Comparison of ENCODE assay signal across 15 mouse cellular contexts in genomic region chr3:89948655-89949054, GRCm38 (mm10). TPM values are rescaled to one million over a fixed set of nuclear protein-coding genes. Genes with fewer than 3 reads are reported as not detected.
DNase-seq lines count a peak whose midpoint lies in the region; ATAC-seq and TF ChIP-seq lines count a peak whose summit lies in the region.
"Had no signal": no experiment of that assay in that cellular context is flagged by ENCODE, and none has a peak within 500 bp of the region (broad histone marks: within the 10 kb centered on the region; RNA-seq: fewer than 3 reads in every experiment).

No protein-coding gene starts in this region.

- H3K4me3 ChIP-seq in forebrain, embryonic 14.5 days (ENCODE audit: low read depth, low read length), result no peak overlapping the region
- H3K4me3 ChIP-seq in forebrain, embryonic 11.5 days (ENCODE audit: low read depth, low read length), result no peak overlapping the region
- H3K4me3 ChIP-seq in lung, adult 2 months (replicated peaks; ENCODE audit: extremely low read depth, low read depth, low read length), result no peak overlapping the region
- H3K4me3 ChIP-seq: liver, embryonic 12.5 days had no signal

- H3K4me2 ChIP-seq in forebrain, embryonic 14.5 days (ENCODE audit: low read length), result no peak overlapping the region
- no peak overlapping the region for H3K4me2 ChIP-seq in forebrain, embryonic 11.5 days (ENCODE audit: low read depth, low read length, severe bottlenecking)
- H3K4me2 ChIP-seq: heart, embryonic 11.5 days; liver, embryonic 12.5 days had no signal

- no peaks in the 10 kb centered on the region for H3K9me3 ChIP-seq in forebrain, embryonic 14.5 days (replicated peaks; ENCODE audit: control insufficient read depth, low read length)
- H3K9me3 ChIP-seq in forebrain, embryonic 11.5 days (ENCODE audit: control insufficient read depth, low read length), result no peaks in the 10 kb centered on the region
- H3K9me3 ChIP-seq: G1E; liver, embryonic 12.5 days had no signal

- H3K36me3 ChIP-seq in forebrain, embryonic 14.5 days (ENCODE audit: control insufficient read depth, insufficient read depth, low read length), result peaks cover 100% of the 10 kb centered on the region
- peaks cover 23% of the 10 kb centered on the region for H3K36me3 ChIP-seq in forebrain, embryonic 11.5 days (ENCODE audit: control insufficient read depth, insufficient read depth, low read length)
- H3K36me3 ChIP-seq: G1E had no signal

- WGBS in forebrain, embryonic 14.5 days, result 77% methylated on average over 6 of the region's 6 CpGs
- WGBS in forebrain, embryonic 11.5 days, result 91% methylated on average over 6 of the region's 6 CpGs
- WGBS in lung, adult 2 months, result 68% methylated on average over 6 of the region's 6 CpGs

- no peaks in the 10 kb centered on the region for H3K27me3 ChIP-seq in forebrain, embryonic 14.5 days (replicated peaks; ENCODE audit: control insufficient read depth, insufficient read depth, low read length)
- H3K27me3 ChIP-seq in forebrain, embryonic 11.5 days (ENCODE audit: control insufficient read depth, insufficient read depth, low read length), result no peaks in the 10 kb centered on the region
- H3K27me3 ChIP-seq: liver, embryonic 12.5 days had no signal

- TF ChIP-seq POLR2A in lung, adult 2 months (IDR thresholded peaks at IDR 0.05; ENCODE audit: borderline replicate concordance, extremely low read depth, low read depth, low read length), result no peak

- no peak for TF ChIP-seq CTCF in lung, adult 2 months (IDR thresholded peaks at IDR 0.05; ENCODE audit: insufficient read depth, low read length)

- H3K9ac ChIP-seq in forebrain, embryonic 14.5 days (ENCODE audit: low read length), result no peak overlapping the region
- H3K9ac ChIP-seq in forebrain, embryonic 11.5 days (ENCODE audit: low read length), result no peak overlapping the region
- H3K9ac ChIP-seq: liver, embryonic 12.5 days had no signal

- no peak overlapping the region for H3K27ac ChIP-seq in forebrain, embryonic 14.5 days (ENCODE audit: low read depth, low read length)
- no peak overlapping the region for H3K27ac ChIP-seq in forebrain, embryonic 11.5 days (ENCODE audit: low read depth, low read length)
- H3K27ac ChIP-seq: kidney, postnatal 0 days; liver, embryonic 12.5 days had no signal

- H3K4me1 ChIP-seq in forebrain, embryonic 14.5 days (ENCODE audit: control insufficient read depth, insufficient read depth, low read length), result no peaks in the 10 kb centered on the region
- H3K4me1 ChIP-seq in forebrain, embryonic 11.5 days (replicated peaks; ENCODE audit: control insufficient read depth, insufficient read depth, low read length), result no peaks in the 10 kb centered on the region
- no peaks in the 10 kb centered on the region for H3K4me1 ChIP-seq in lung, adult 2 months (ENCODE audit: control insufficient read depth, insufficient read depth, low read length)
- H3K4me1 ChIP-seq: liver, embryonic 12.5 days had no signal

- DNase-seq in forebrain, embryonic 14.5 days (ENCODE audit: low spot score), result peak; percentile 34
- DNase-seq in forebrain, embryonic 11.5 days (ENCODE audit: low spot score), result no peak
- DNase-seq in MN1 (ENCODE audit: low spot score), result peak; percentile 54
- DNase-seq in cerebellum, postnatal 36 days, result peak; percentile 63 to 67
- DNase-seq in right cerebral cortex, adult 18-20 months, result peak; percentile 86
- no peak for DNase-seq in adrenal gland, postnatal 36 days
- DNase-seq in lung, adult 2 months, result no peak
- no peak for DNase-seq in gastrocnemius, adult 8-10 months (ENCODE audit: low spot score in 2 of 2)
- DNase-seq: lung, postnatal 4 days; thymus, postnatal 25 days had no signal

- no peak for ATAC-seq in forebrain, embryonic 14.5 days
- ATAC-seq in forebrain, embryonic 11.5 days (replicated peaks; ENCODE audit: low FRiP score), result no peak
- ATAC-seq: hindbrain, embryonic 16.5 days; liver, embryonic 12.5 days had no signal

RNA-seq across cellular contexts. Expression of gene Atp8b2, which starts 14.7 kb away (rescaled TPM):
- 6.4 and 9.1 TPM in 2 replicates for polyA plus RNA-seq in forebrain, embryonic 14.5 days (2014; fragmentation: Nextera tagmentation; extraction: Ambion mirVana)
- polyA plus RNA-seq in forebrain, embryonic 11.5 days (2014; fragmentation: Nextera tagmentation; extraction: Ambion mirVana), result 14.9 and 15.4 TPM in 2 replicates
- total RNA-seq in adrenal gland, postnatal 36 days (2021), result 10 to 100 TPM; 31.3 to 49.4 TPM
- 31.9 and 52.7 TPM in 2 replicates for polyA plus RNA-seq in lung, adult 2 months (2012; rRNA removed)
- 1 to 10 TPM; 3.3 to 6.0 (median 4.3) TPM for total RNA-seq in gastrocnemius, adult 8-10 months (2022)

RNA-seq across cellular contexts. Expression of gene Il6ra, which starts 35.7 kb away (rescaled TPM):
- polyA plus RNA-seq in forebrain, embryonic 14.5 days (2014; fragmentation: Nextera tagmentation; extraction: Ambion mirVana), result 0.37 and 0.47 TPM in 2 replicates
- polyA plus RNA-seq in forebrain, embryonic 11.5 days (2014; fragmentation: Nextera tagmentation; extraction: Ambion mirVana), result 0.15 and 0.27 TPM in 2 replicates
- 10 to 100 TPM in 1 of 2 experiments, 1 to 10 TPM in 1; 7.4 to 12.9 TPM for total RNA-seq in adrenal gland, postnatal 36 days (2021)
- 19.8 and 22.6 TPM in 2 replicates for polyA plus RNA-seq in lung, adult 2 months (2012; rRNA removed)
- 10 to 100 TPM in 1 of 4 experiments, 1 to 10 TPM in 3; 1.6 to 11.5 (median 2.8) TPM for total RNA-seq in gastrocnemius, adult 8-10 months (2022)
- polyA plus RNA-seq: G1E had no signal

RNA-seq across cellular contexts. Expression of gene Hax1, which starts 49.9 kb away (rescaled TPM):
- 145 and 155 TPM in 2 replicates for polyA plus RNA-seq in forebrain, embryonic 14.5 days (2014; fragmentation: Nextera tagmentation; extraction: Ambion mirVana)
- polyA plus RNA-seq in forebrain, embryonic 11.5 days (2014; fragmentation: Nextera tagmentation; extraction: Ambion mirVana), result 168 and 174 TPM in 2 replicates
- 100 to 1,000 TPM; 159 to 161 TPM for total RNA-seq in adrenal gland, postnatal 36 days (2021)
- polyA plus RNA-seq in lung, adult 2 months (2012; rRNA removed), result 30.3 and 42.8 TPM in 2 replicates
- 10 to 100 TPM; 47.1 to 65.2 (median 51.5) TPM for total RNA-seq in gastrocnemius, adult 8-10 months (2022)

Comparison
In these comparisons a context has a peak if more than half of its experiments do, and no peak if none do; other contexts are left out.
1. DNase-seq: peak in forebrain, embryonic 14.5 days (single experiment), MN1 (single experiment), cerebellum, postnatal 36 days (2 of 2) and right cerebral cortex, adult 18-20 months (single experiment); none in forebrain, embryonic 11.5 days (single experiment), adrenal gland, postnatal 36 days (0 of 2), lung, adult 2 months (single experiment) and gastrocnemius, adult 8-10 months (0 of 2).
2. RNA of gene Il6ra, which starts 35.7 kb away (polyA plus RNA-seq): 19.8 to 22.6 TPM in lung, adult 2 months; 0.37 to 0.47 TPM in forebrain, embryonic 14.5 days and 0.15 to 0.27 TPM in forebrain, embryonic 11.5 days; every median in the first group is over 10 times any median in the second.